Mouse (Mus musculus): ENCODE results near the gene Hddc3.

GRCm38 (mm10) chr7:80376192-80376591 is 33.3 kb downstream of the Hddc3 start:
- no peak for TF ChIP-seq CTCF (IDR thresholded peaks at IDR 0.05; ENCODE audit: low read depth)
- TF ChIP-seq EP300 (IDR thresholded peaks at IDR 0.05; ENCODE audit: low read depth), result no peak

Data from liver, embryonic 14.5 days (tissue).